Mouse (Mus musculus) adrenal gland, postnatal 10 days (tissue): Measurements from ENCODE around the gene Rrh. TPM values are rescaled to one million over a fixed set of nuclear protein-coding genes. Genes with fewer than 3 reads are reported as not detected.
A peak's percentile ranks its signal among the peaks of the same experiment; 100 is the strongest.

Experiments
- DNase-seq: peaks from one replicate; pipeline ENCODE4 v3.0.0; 2021; ENCODE audit warnings: mixed read lengths
- long read RNA-seq, 2 experiments: library from polyadenylated mRNA; stranded (forward); transcript quantifications; one replicate each; pipeline ENCODE4 v2.0.0; 2021
- total RNA-seq, 2 experiments: library from RNA; stranded (reverse); gene quantifications; 2 replicates each; pipeline ENCODE4 v1.2.3; 2021

Rrh gene
- total RNA-seq = under 1 TPM in 1 of 2 experiments, not detected in 1; 0.27 TPM
- long read RNA-seq, experiment 1 = 0 reads
- long read RNA-seq, experiment 2 = 0 reads

GRCm38 (mm10) chr3:129822206-129822775, at the start of gene Rrh:
Gene Rrh (minus strand): TSS chr3:129822587.
- no peak for DNase-seq

- peak; percentile 79 for DNase-seq
These were observed 41.3 kb upstream of the Rrh start for GRCm38 (mm10) chr3:129863698-129864097.

GRCm38 (mm10) chr3:129862592-129862991, 40.2 kb upstream of the Rrh start:
- no peak for DNase-seq

GRCm38 (mm10) chr3:129846846-129847245, 24.5 kb upstream of the Rrh start:
- DNase-seq = no peak

- no peak for DNase-seq
These were observed 23.5 kb upstream of the Rrh start for GRCm38 (mm10) chr3:129845868-129846267.

- DNase-seq = no peak
These were observed 15.6 kb upstream of the Rrh start for GRCm38 (mm10) chr3:129838017-129838416.

GRCm38 (mm10) chr3:129836965-129837364, 14.6 kb upstream of the Rrh start:
- no peak for DNase-seq

- DNase-seq = no peak
These were observed 13.8 kb upstream of the Rrh start for GRCm38 (mm10) chr3:129836051-129836697.

GRCm38 (mm10) chr3:129835388-129835934, 13.1 kb upstream of the Rrh start, which contains the start of gene Cfi:
Gene Cfi (plus strand): TSS chr3:129835884.
- DNase-seq = no peak

- DNase-seq = peak; percentile 96
These were observed 8.7 kb upstream of the Rrh start, which contains the start of gene Gar1 for GRCm38 (mm10) chr3:129831035-129831568. Gene Gar1 (minus strand): TSS chr3:129831396.

- peak; percentile 50 for DNase-seq
These were observed 8.2 kb upstream of the Rrh start for GRCm38 (mm10) chr3:129830626-129831025.

GRCm38 (mm10) chr3:129827691-129828090, 5.3 kb upstream of the Rrh start:
- no peak for DNase-seq

GRCm38 (mm10) chr3:129826691-129827090, 4.3 kb upstream of the Rrh start:
- no peak for DNase-seq

GRCm38 (mm10) chr3:129824891-129825290, 2.5 kb upstream of the Rrh start:
- DNase-seq = no peak

- DNase-seq = peak; percentile 62
These were observed 1.8 kb upstream of the Rrh start for GRCm38 (mm10) chr3:129824146-129824545.

GRCm38 (mm10) chr3:129823293-129823692, 906 bp upstream of the Rrh start:
- no peak for DNase-seq

- peak; percentile 61 for DNase-seq
These were observed 651 bp downstream of the Rrh start for GRCm38 (mm10) chr3:129821736-129822135.

- no peak for DNase-seq
These were observed 1.5 kb downstream of the Rrh start for GRCm38 (mm10) chr3:129820847-129821246.

GRCm38 (mm10) chr3:129803765-129804164, 18.6 kb downstream of the Rrh start, which contains the start of gene Lrit3:
Gene Lrit3 (minus strand): TSS chr3:129804030.
- DNase-seq = no peak

GRCm38 (mm10) chr3:129799011-129799410, 23.4 kb downstream of the Rrh start:
- DNase-seq = no peak

- DNase-seq = no peak
These were observed 23.8 kb downstream of the Rrh start for GRCm38 (mm10) chr3:129798551-129798950.

- DNase-seq = no peak
These were observed 25.0 kb downstream of the Rrh start for GRCm38 (mm10) chr3:129797341-129797740.

- no peak for DNase-seq
These were observed 28.6 kb downstream of the Rrh start for GRCm38 (mm10) chr3:129793801-129794200.
